Mouse (Mus musculus) thymus, postnatal 36 days (tissue): ENCODE results near the gene Nat8.
"Not testable (repeated sequence)": the region's sequence is repeated elsewhere in the genome, so short reads cannot be mapped to it uniquely, and the experiment has no call there.

Experiments
- DNase-seq, 2 experiments: peaks; one replicate each; pipeline ENCODE4 v3.0.0; 2022; ENCODE audit warnings: mixed read lengths in 2 of 2

Nat8 gene

GRCm38 (mm10) chr6:85835104-85835503, 3.2 kb upstream of the Nat8 start:
- DNase-seq: not testable (repeated sequence)

DNA sequence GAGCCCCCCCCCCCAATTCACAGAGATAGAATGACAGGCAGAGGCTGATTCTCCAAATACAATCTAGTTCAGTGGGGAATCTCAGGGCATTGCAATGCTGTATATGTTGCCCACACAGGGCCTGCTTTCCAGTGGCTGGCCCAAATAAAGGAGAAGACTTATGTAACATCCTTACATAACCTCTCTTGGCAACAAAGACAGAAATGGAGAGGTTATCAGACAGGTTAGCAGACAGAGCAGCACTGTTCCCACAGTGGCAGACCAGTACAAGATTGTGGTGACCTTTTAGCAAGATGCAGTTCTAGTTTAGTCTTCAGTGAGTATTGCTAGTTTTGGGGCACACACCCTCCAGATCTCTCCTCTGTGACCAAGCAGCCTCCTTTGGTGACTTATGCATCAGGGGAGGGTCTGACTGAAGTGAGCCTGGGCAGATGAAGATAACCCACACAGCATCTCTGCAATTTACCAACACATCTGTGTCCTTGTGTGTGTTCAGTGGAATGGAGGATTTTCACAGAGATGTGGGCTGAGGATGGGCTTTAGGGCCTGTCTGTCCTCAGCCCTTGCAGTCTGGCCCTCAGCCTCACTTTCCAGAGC, 2.7 kb upstream of the Nat8 start:
- DNase-seq: not testable (repeated sequence)

DNA sequence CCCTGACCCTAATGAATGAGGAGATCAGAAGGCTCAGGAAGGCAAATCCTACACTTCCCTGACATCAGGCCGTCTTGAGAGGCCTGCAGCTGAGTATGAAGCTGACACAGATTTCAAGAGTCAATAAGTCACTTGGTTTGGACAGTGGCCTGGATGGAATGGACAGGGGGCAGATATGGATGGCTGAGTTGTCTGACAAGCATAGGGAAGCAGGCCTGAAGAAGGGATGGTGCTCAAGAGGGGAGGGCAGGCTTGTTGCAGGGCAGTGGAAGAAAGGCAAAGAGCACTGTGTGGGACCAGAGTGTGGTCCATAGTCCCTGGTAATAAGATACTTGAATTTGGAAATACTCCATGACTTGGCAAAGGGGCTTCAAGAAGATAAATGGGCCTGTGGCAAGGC, 2.4 kb downstream of the Nat8 start:
- DNase-seq: no peak

DNA sequence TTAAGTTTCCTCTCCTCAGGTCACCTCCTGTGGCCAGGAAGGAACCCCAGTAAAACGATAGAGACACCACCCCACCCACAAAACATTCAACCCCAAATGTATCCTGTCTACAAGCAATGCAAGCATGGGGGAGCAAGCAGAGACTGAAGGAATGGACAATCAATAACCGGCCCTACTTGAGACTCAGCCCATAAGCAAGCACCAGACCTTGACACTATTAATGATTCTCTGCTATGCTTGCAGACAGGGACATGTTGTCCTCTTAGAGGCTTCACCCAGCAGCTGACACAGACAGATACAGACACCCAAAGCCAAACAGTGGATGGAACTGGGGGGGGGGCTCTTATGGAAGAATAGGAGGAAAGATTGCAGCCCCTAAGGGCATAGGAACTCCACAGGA, 6.0 kb downstream of the Nat8 start:
- DNase-seq: no peak

- no peak for DNase-seq
Observed at GRCm38 (mm10) chr6:85823382-85824090, 8.3 kb downstream of the Nat8 start.

GRCm38 (mm10) chr6:85822286-85822685, 9.6 kb downstream of the Nat8 start:
- DNase-seq: no peak

- no peak for DNase-seq
Observed at GRCm38 (mm10) chr6:85820837-85821236, 11.0 kb downstream of the Nat8 start, which contains the start of the genes Nat8f6 and Nat8f5. Nat8f6 (minus strand) TSS chr6:85820954. Nat8f5 (minus strand) TSS chr6:85820972.

DNA sequence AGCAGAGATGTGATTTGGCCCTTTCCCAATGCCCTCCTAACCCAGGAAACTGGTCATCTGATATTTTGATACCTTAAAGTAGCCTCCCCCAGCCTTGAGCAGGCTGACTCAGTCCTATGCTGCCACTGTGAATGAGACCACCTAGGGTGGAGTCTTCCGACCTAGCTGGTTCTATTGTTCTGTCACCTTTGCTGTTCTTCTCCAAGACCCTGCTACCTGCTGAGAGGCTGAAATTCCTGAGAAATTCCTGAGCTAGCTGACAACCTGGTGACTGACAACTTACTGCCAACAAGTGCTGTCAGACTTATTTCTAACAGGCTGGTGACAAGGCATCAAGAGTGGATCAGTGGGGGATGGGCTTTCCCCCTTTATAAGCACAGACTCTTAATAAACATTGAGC, 13.5 kb downstream of the Nat8 start:
- no peak for DNase-seq

DNA sequence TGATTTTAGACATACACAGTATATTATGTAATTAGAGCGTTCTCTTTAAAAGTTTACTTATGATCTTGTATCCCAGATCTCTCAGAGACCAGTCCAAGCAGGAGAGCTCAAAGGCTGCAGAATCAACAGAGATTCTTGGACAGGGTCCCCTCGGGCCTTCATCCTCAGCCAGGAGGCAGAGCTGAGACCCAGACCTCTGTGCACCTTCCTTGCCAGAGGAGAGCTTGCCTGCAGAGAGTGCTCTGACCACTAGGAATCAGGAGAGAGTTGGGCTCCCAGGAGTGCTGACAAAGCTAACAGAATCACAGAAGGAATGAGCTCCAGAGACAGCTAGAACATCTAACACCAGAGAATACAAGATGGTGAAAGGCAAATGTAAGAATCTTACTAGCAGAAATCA, 18.5 kb downstream of the Nat8 start:
- DNase-seq: no peak

GRCm38 (mm10) chr6:85810942-85811537, 20.8 kb downstream of the Nat8 start:
- DNase-seq: not testable (repeated sequence)

DNA sequence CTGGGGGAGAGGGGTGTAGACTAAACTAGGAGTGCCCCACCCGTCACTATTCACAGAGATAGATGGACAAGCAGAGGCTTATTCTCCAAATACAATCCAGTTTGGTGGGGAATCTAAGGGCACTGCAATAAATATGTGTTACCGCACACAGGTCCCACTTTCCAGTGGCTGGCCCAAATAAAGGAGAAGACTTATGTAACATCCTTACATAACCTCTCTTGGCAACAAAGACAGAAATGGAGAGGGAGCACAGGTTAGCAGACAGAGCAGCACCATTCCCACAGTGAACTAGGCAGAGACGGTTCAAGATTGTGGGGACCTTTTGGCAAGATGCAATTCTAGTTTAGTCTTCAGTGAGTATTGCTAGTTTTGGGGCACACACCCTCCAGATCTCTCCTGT, 21.4 kb downstream of the Nat8 start:
- DNase-seq: not testable (repeated sequence)

- DNase-seq: not testable (repeated sequence)
Observed at GRCm38 (mm10) chr6:85809784-85810183, 22.1 kb downstream of the Nat8 start.

DNA sequence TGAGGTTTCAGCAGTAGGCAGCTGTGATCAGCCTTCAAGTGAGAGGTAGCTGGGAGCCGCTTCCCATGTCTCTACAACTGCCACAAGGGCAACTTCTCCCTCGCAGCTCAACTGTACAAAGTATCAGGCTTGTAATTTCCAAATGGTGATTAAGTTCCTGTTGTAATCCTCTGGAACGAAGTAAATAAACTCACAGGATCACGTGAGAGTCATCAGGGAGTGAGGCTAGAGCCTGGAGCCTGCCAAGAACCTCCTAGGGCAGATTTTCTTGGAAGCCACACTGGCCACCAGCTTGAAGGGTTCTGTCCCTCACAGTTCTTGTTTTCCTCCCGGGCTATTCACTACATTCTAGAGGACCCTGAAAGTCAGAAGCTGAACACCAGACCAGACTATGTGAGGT, 28.7 kb downstream of the Nat8 start:
- not testable (repeated sequence) for DNase-seq
